Mouse (Mus musculus) brain, embryonic 14.5 days (tissue): ENCODE results near the gene Rassf5.

Source experiments
- CTCF ChIP-seq: fragments of 200-500 bp; IDR thresholded peaks from 2 replicates; pipeline ENCODE4 v1.5.1; 2012; ENCODE audit warnings: inconsistent platforms, mild to moderate bottlenecking, moderate library complexity, borderline replicate concordance; ENCODE audit not compliant: insufficient read depth, insufficient read length; ENCODE audit errors: extremely low read depth
- POLR2A ChIP-seq: fragments of 200-500 bp; IDR thresholded peaks from 2 replicates; pipeline ENCODE4 v1.6.1; 2012; ENCODE audit warnings: mild to moderate bottlenecking, inconsistent platforms, borderline replicate concordance; ENCODE audit not compliant: poor library complexity, insufficient read depth, insufficient read length, severe bottlenecking; ENCODE audit errors: extremely low read depth

- TF ChIP-seq CTCF (no peak), POLR2A (no peak)
These were observed 80.6 kb downstream of the Rassf5 start for GRCm38 (mm10) chr1:131164427-131164826.
